Mouse (Mus musculus): ENCODE measurements around the gene Adat3. TPM values are rescaled to one million over a fixed set of nuclear protein-coding genes. Genes with fewer than 3 reads are reported as not detected.
A peak's percentile ranks its signal among the peaks of the same experiment; 100 is the strongest.

The Adat3 gene
- total RNA-seq, 2 experiments from 2014 or later, result 2.6 to 2.9 TPM

DNA sequence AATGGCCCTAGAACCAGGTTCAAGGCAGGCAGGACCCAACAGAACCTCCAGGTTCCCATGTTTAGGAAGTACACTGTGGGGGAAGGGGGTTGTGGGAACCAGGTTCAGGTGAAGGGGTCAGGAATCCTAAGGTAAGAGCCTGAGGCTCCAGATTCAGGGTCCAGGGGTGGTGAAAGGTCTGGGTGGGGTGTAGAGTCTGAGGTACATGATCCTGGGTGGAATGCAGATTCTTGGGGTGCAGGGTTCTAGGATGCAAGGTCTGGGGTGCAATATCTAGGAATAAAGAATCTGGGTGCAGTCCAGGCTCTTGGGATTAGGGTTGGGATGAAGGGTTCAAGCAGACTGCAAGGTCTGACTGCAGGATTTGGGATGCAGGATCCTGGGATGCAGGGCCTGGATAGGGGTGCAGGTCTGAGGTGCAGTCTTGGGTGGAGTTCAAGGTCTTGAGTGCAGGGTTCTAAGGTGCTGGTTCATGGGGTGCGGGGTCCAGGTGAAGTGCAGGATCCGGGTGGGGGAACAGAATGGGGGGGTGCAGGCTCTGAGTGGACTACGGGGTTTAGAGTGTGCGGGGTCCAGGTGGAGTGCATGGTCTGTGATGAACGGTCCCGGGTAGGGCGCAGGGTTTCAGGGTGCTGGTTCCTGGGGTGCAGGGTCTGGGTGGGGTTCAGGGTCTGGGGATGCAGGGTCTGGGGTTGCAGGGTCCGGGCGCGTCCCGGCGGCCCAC is 52.9 kb downstream of the Adat3 start:
- no peak for DNase-seq

GRCm38 (mm10) chr10:80656130-80656862 is 53.6 kb downstream of the Adat3 start:
- peak; percentile 98 for DNase-seq

DNA sequence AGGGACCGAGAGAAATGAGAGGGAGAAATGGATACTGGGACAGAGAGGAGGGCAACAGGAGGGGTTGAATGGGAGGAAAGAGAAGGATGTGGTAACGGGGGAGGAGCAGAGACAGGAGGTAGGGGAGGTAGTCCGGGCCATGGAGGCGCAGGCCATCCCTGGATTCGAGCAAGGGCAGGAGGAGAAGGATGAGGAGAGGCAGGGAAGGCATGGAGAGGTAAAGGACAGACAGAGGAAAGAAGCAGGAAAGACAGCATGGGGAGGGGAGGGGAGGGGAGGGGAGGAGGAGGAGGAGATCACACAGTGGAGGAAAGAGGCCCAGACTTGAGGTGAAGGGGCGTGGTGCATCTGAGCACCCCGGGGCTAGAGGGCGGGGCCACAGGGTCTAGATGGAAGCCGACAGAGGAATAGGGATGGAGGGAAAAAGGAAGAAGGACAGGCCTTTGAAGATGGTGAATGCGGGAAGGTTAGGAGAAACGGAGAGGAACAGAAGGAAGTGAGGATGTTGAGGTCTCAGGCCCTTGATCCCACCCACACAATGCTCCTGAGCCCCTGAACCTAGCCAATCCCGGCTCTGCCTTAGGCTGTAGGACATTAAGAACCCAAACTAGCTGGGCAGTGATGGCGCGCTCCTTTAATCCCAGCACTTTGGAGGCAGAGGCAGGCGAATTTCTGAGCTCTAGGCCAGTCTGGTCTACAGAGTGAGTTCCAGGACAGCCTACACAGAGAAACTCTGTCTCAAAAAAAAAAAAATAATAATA is 54.4 kb downstream of the Adat3 start, which contains the start of gene Btbd2:
Btbd2 (minus strand) TSS at position 209 of the 761 bp plus-strand sequence.
- no peak for DNase-seq

Small RNAs within 50 kb of the gene (microRNA-seq; reads per million reads assigned to microRNA genes)
- 1.0 to 2.2 reads per million in 2 experiments for gene Mir6912

Other genes with a start within 250 kb of the Adat3 start
- not detected for gene Plk5, start 246.4 kb upstream of the Adat3 start, total RNA-seq (2021)
- 10 to 100 TPM; 20.2 to 22.2 TPM for gene Mex3d, start 215.2 kb upstream of the Adat3 start, total RNA-seq (2021)
- 100 to 1,000 TPM; 137 to 140 TPM for gene Mbd3, start 203.3 kb upstream of the Adat3 start, total RNA-seq (2021)
- 1,000 to 10,000 TPM; 1,257 to 1,372 TPM for gene Uqcr11, start 196.1 kb upstream of the Adat3 start, total RNA-seq (2021)
- 10 to 100 TPM; 58.6 to 60.1 TPM for gene Tcf3, start 169.2 kb upstream of the Adat3 start, total RNA-seq (2021)
- gene Onecut3, start 108.0 kb upstream of the Adat3 start, total RNA-seq (2021), result under 1 TPM in 1 of 2 experiments, not detected in 1; 0.05 TPM
- gene Atp8b3, start 63.8 kb upstream of the Adat3 start, total RNA-seq (2021), result not detected
- gene Rexo1, start 41.3 kb upstream of the Adat3 start, total RNA-seq (2021), result 10 to 100 TPM; 22.4 to 26.2 TPM
- 10 to 100 TPM in 1 of 2 experiments, 1 to 10 TPM in 1; 9.6 to 10.4 TPM for gene Klf16, start 25.6 kb upstream of the Adat3 start, total RNA-seq (2021)
- 10 to 100 TPM; 93.6 to 95.0 TPM for gene Abhd17a, start 12.5 kb upstream of the Adat3 start, total RNA-seq (2021)
- gene Scamp4, start within 50 bp of the Adat3 start, total RNA-seq (2021), result 10 to 100 TPM; 27.0 to 30.4 TPM
- gene Gm49322, start 3.1 kb downstream of the Adat3 start, total RNA-seq (2021), result 1 to 10 TPM in 1 of 2 experiments, under 1 TPM in 1; 0.79 to 1.2 TPM
- 100 to 1,000 TPM; 142 to 162 TPM for gene Csnk1g2, start 20.0 kb downstream of the Adat3 start, total RNA-seq (2021)
- 10 to 100 TPM; 42.2 to 42.4 TPM for gene Btbd2, start 54.2 kb downstream of the Adat3 start, total RNA-seq (2021)
- 100 to 1,000 TPM; 105 TPM for gene Mknk2, start 75.2 kb downstream of the Adat3 start, total RNA-seq (2021)
- gene Mob3a, start 99.1 kb downstream of the Adat3 start, total RNA-seq (2021), result 10 to 100 TPM; 12.5 to 13.0 TPM
- 1 to 10 TPM; 3.2 to 4.6 TPM for gene Izumo4, start 99.3 kb downstream of the Adat3 start, total RNA-seq (2021)
- gene Ap3d1, start 139.4 kb downstream of the Adat3 start, total RNA-seq (2021), result 10 to 100 TPM; 47.8 to 53.8 TPM
- gene Dot1l, start 152.3 kb downstream of the Adat3 start, total RNA-seq (2021), result 10 to 100 TPM; 75.6 to 76.8 TPM
- gene Sf3a2, start 195.3 kb downstream of the Adat3 start, total RNA-seq (2021), result 10 to 100 TPM; 46.0 to 51.7 TPM
- gene Plekhj1, start 195.7 kb downstream of the Adat3 start, total RNA-seq (2021), result 10 to 100 TPM; 36.2 to 37.1 TPM
- 1 to 10 TPM in 1 of 2 experiments, under 1 TPM in 1; 0.61 to 1.0 TPM for gene Amh, start 202.4 kb downstream of the Adat3 start, total RNA-seq (2021)
- gene Jsrp1, start 210.6 kb downstream of the Adat3 start, total RNA-seq (2021), result 1 to 10 TPM in 1 of 2 experiments, under 1 TPM in 1; 0.62 to 1.6 TPM
- gene Oaz1, start 223.8 kb downstream of the Adat3 start, total RNA-seq (2021), result 1,000 to 10,000 TPM; 1,002 to 1,049 TPM
- gene Lingo3, start 241.2 kb downstream of the Adat3 start, total RNA-seq (2021), result 1 to 10 TPM; 1.8 to 2.5 TPM